Mouse (Mus musculus) bone marrow, adult 2 months (tissue): Measurements from ENCODE around the gene Tulp4. TPM values are rescaled to one million over a fixed set of nuclear protein-coding genes. Genes with fewer than 3 reads are reported as not detected.

Experiments used
- H3K27ac ChIP-seq: fragments of 200-500 bp; 2 replicates; pipeline ENCODE4 v1.5.1; 2012; ENCODE audit warnings: low read depth, mild to moderate bottlenecking, control low read depth, inconsistent platforms, low read length; ENCODE audit not compliant: control insufficient read depth, poor library complexity, insufficient read depth
- H3K4me1 ChIP-seq: fragments of 200-500 bp; 2 replicates; pipeline ENCODE4 v1.6.1; 2011; ENCODE audit warnings: low read length; ENCODE audit not compliant: control insufficient read depth, insufficient read depth
- H3K4me3 ChIP-seq: fragments of 200-500 bp; replicated peaks from 2 replicates; pipeline ENCODE3; 2011; ENCODE audit warnings: mild to moderate bottlenecking, low read depth, low read length, control low read depth; ENCODE audit not compliant: control insufficient read depth
- CTCF ChIP-seq: fragments of 200-500 bp; IDR thresholded peaks from 2 replicates; pipeline ENCODE4 v1.5.1; 2011; ENCODE audit warnings: low read length, control low read depth; ENCODE audit not compliant: control insufficient read depth, insufficient read depth
- POLR2A ChIP-seq: fragments of 200-500 bp; IDR thresholded peaks from 2 replicates; pipeline ENCODE4 v1.6.1; 2011; ENCODE audit warnings: low read depth, mild to moderate bottlenecking, control low read depth, low read length, borderline replicate concordance; ENCODE audit not compliant: control insufficient read depth
- WGBS: fragments of 180-500 bp; shearing (Covaris S2); methylation state at CpG from one replicate; pipeline ENCODE4 v1.1.7; 2018; 5-methylcytosine and 5-hydroxymethylcytosine counted together
- polyA plus RNA-seq: library from polyadenylated mRNA; stranded (reverse); fragments of >200 nt; gene quantifications from 2 replicates; pipeline ENCODE4 v1.2.4, GENCODE M21; 2011; ENCODE audit warnings: low replicate concordance; ENCODE audit not compliant: missing spikeins, insufficient read depth, insufficient read length

The Tulp4 gene
- polyA plus RNA-seq, 1 experiment = 9.0 TPM

GRCm38 (mm10) chr17:6161916-6162315 lies 55.7 kb downstream of the Tulp4 start:
- no peaks in the 10 kb centered on the region for H3K4me1 ChIP-seq
- 76% methylated on average over 9 of the region's 9 CpGs for WGBS
- TF ChIP-seq POLR2A = no peak
- no peak for TF ChIP-seq CTCF
- no peak overlapping the region for H3K27ac ChIP-seq
- no peak overlapping the region for H3K4me3 ChIP-seq

DNA sequence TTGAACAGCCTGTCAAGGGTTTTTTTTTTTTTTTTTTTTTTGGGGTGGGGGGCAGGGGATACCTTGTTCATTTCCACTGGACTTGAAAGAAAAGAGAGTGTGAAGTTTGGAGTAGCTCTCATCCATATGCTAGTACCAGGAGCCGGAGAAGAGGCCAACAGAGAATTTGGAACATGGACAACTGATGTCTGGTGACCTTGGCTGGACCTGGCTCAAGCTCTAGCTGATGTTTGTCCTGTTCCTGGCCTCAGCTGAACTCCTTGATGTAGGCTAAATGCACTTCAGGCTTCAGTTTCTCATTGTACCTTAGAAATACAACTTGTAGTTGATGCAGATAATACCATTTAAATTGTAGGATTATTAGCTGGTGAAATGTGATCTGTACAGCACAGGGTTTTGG lies 56.5 kb downstream of the Tulp4 start:
- 69% methylated on average over 1 of the region's 1 CpGs for WGBS
- TF ChIP-seq CTCF (no peak), POLR2A (no peak)
- Histone ChIP-seq H3K4me3 (no peak overlapping the region), H3K4me1 (no peaks in the 10 kb centered on the region), H3K27ac (no peak overlapping the region)

DNA sequence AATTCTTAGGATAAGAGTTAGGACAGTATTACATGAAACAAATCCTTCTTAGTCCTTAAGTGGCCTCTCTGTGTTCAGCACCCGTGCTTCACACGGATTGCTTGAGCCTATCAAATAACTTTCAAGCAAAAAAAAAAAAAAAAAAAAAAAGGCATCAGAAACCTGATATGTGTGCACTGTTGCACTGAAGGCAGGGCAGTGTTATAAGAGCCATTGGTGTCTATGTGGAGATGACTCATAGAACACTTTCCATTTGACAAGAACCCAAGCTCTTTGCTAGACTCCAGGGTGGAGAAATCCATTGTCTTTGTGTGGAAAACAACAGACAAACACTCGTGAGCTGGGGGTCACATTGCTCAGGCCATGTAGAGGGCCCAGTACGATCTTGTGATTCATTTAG lies 58.7 kb downstream of the Tulp4 start:
- TF ChIP-seq CTCF (no peak), POLR2A (no peak)
- Histone ChIP-seq H3K4me3 (no peak overlapping the region), H3K4me1 (no peaks in the 10 kb centered on the region), H3K27ac (no peak overlapping the region)
- 62% methylated on average over 4 of the region's 4 CpGs for WGBS

GRCm38 (mm10) chr17:6172440-6172839 lies 66.2 kb downstream of the Tulp4 start:
- Histone ChIP-seq H3K27ac (no peak overlapping the region), H3K4me3 (no peak overlapping the region), H3K4me1 (no peaks in the 10 kb centered on the region; the same call in 1 of the 2 replicates)
- no peak for TF ChIP-seq POLR2A
- no peak for TF ChIP-seq CTCF
- WGBS = 5% methylated on average over 7 of the region's 7 CpGs

DNA sequence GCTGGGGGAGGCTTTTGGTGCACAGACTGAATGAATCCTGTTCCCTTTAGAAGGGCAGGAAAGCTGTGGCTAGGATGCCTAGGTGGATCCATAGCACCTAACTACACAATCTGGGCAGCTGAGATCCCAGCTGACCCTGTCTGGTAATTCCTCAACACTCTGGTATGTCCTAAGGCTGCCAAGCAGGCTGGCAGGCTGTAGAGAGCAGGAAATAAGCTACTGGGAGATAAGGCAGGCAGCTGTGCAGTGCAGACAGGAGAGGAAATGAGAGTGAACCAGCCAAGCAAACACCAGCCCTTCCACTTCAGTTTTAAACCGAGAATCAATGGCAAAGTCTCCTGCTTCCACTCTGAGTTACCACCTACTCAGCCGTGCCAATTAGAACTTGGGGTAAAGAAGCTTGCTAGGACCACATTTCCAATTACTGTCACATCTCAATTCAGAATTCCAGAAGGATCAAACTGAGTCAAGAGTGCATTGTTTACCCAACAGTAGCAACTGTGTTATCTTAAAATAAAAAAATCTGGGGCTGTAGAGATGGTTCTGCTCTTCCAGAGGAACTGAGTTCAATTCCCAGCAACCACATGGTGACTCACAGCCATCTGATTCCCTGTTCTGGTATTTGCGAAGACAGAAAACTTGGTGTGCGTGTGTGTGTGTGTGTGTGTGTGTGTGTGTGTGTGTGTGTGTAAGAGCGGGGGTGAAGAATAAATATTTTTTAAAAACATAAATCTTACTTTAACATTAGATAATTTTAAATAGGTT lies 66.9 kb downstream of the Tulp4 start:
- WGBS = 20% methylated on average over 5 of the region's 5 CpGs
- no peak for TF ChIP-seq POLR2A
- no peak for TF ChIP-seq CTCF
- Histone ChIP-seq H3K27ac (no peak overlapping the region), H3K4me3 (no peak overlapping the region), H3K4me1 (no peaks in the 10 kb centered on the region; the same call in 1 of the 2 replicates)

DNA sequence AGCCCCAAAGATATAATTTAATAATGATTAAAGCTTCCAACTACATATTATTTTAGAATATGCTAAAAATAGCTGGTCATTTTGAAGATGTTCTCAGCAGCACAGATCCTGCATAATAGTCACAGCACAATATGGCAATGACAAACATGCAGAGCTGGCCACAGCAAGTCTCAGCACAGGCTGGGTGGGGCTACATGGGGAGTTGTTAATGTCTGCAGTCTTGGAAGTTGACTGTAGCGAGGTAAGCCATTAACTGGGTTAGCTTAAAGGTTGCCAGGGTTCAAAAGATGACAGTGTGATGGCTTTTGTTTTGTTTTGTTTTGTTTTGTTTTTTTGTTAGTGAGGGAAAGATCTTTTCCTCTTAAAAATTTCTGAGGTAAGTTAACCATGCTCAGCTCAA lies 68.3 kb downstream of the Tulp4 start:
- no peaks in the 10 kb centered on the region; the same call in 1 of the 2 replicates for H3K4me1 ChIP-seq
- H3K27ac ChIP-seq = no peak overlapping the region
- 53% methylated on average over 1 of the region's 1 CpGs for WGBS
- TF ChIP-seq CTCF (no peak), POLR2A (no peak)
- no peak overlapping the region for H3K4me3 ChIP-seq

GRCm38 (mm10) chr17:6178564-6179267 lies 72.5 kb downstream of the Tulp4 start:
- H3K4me1 ChIP-seq = no peaks in the 10 kb centered on the region
- no peak for TF ChIP-seq POLR2A
- TF ChIP-seq CTCF = no peak
- no peak overlapping the region for H3K27ac ChIP-seq
- no peak overlapping the region for H3K4me3 ChIP-seq
- WGBS = 82% methylated on average over 6 of the region's 6 CpGs

DNA sequence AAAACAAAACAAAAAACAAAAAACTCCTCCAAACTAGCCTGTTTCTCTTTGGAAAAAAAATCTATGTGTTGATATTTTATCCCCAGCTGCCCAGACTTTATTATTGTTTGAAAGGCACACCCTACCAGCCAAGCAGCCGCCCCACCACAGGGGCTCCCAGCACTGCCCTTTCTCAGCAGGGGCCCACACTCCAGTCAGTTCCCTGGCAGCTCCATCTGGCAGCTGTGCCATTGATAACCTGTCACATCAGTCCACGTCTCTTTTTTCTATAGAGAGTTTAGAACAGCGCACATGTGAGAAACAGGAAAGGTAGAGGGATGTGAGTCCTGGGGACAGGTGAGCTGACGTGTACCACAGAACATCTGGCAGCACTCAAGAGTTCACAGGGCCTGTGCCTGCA lies 73.2 kb downstream of the Tulp4 start:
- Histone ChIP-seq H3K4me3 (no peak overlapping the region), H3K27ac (no peak overlapping the region), H3K4me1 (no peaks in the 10 kb centered on the region)
- TF ChIP-seq CTCF (no peak), POLR2A (no peak)
- WGBS = 80% methylated on average over 4 of the region's 4 CpGs
